Mouse (Mus musculus): Measurements from ENCODE around the gene Pla1a.

Pla1a gene

GRCm38 (mm10) chr16:38458600-38459280 is 25.8 kb upstream of the Pla1a start:
- in situ Hi-C loops (cut with MboI, MseI) = no loop called here

- in situ Hi-C loops (cut with MboI, MseI) = no loop called here
Observed at GRCm38 (mm10) chr16:38456812-38457567, 24.0 kb upstream of the Pla1a start.

GRCm38 (mm10) chr16:38455511-38456418 is 22.8 kb upstream of the Pla1a start, which contains the start of gene Cd80:
Gene Cd80 (plus strand): TSS chr16:38455561.
- in situ Hi-C loops (cut with MboI, MseI) = no loop called here

- in situ Hi-C loops (cut with MboI, MseI) = no loop called here
Observed at GRCm38 (mm10) chr16:38454533-38455254, 21.7 kb upstream of the Pla1a start.

- in situ Hi-C loops (cut with MboI, MseI) = no loop called here
Observed at GRCm38 (mm10) chr16:38453952-38454351, 21.0 kb upstream of the Pla1a start.

- in situ Hi-C loops (cut with MboI, MseI) = no loop called here
Observed at GRCm38 (mm10) chr16:38453203-38453553, 20.2 kb upstream of the Pla1a start.

GRCm38 (mm10) chr16:38452442-38453202 is 19.7 kb upstream of the Pla1a start, which contains the start of gene Adprh:
Gene Adprh (minus strand): TSS chr16:38452703.
- in situ Hi-C loops (cut with MboI, MseI) = no loop called here

- in situ Hi-C loops (cut with MboI, MseI) = no loop called here
Observed at GRCm38 (mm10) chr16:38451421-38452205, 18.7 kb upstream of the Pla1a start.

- in situ Hi-C loops (cut with MboI, MseI) = no loop called here
Observed at GRCm38 (mm10) chr16:38450707-38451106, 17.8 kb upstream of the Pla1a start.

- in situ Hi-C loops (cut with MboI, MseI) = loop anchor here (5.0 kb wide), 2 partner anchors 34 to 36 kb away; no protein-coding TSS in a partner anchor
Observed at GRCm38 (mm10) chr16:38448458-38448857, 15.5 kb upstream of the Pla1a start.

- in situ Hi-C loops (cut with MboI, MseI) = loop anchor here (5.0 kb wide), 2 partner anchors 35 kb away; no protein-coding TSS in a partner anchor
Observed at GRCm38 (mm10) chr16:38447366-38447765, 14.4 kb upstream of the Pla1a start.

GRCm38 (mm10) chr16:38446141-38446540 is 13.2 kb upstream of the Pla1a start:
- in situ Hi-C loops (cut with MboI, MseI) = loop anchor here (5.0 kb wide), 2 partner anchors 34 to 36 kb away; no protein-coding TSS in a partner anchor

GRCm38 (mm10) chr16:38445576-38445975 is 12.6 kb upstream of the Pla1a start:
- in situ Hi-C loops (cut with MboI, MseI) = loop anchor here (5.0 kb wide), 2 partner anchors 33 to 37 kb away; no protein-coding TSS in a partner anchor

- in situ Hi-C loops (cut with MboI, MseI) = loop anchor here (5.0 kb wide), 2 partner anchors 33 to 37 kb away; no protein-coding TSS in a partner anchor
Observed at GRCm38 (mm10) chr16:38445046-38445445, 12.1 kb upstream of the Pla1a start.

GRCm38 (mm10) chr16:38443721-38444464 is 10.9 kb upstream of the Pla1a start:
- in situ Hi-C loops (cut with MboI, MseI) = no loop called here

- in situ Hi-C loops (cut with MboI, MseI) = no loop called here
Observed at GRCm38 (mm10) chr16:38442216-38442615, 9.3 kb upstream of the Pla1a start.

- in situ Hi-C loops (cut with MboI, MseI) = no loop called here
Observed at GRCm38 (mm10) chr16:38441611-38442010, 8.7 kb upstream of the Pla1a start.

- in situ Hi-C loops (cut with MboI, MseI) = no loop called here
Observed at GRCm38 (mm10) chr16:38440403-38440802, 7.5 kb upstream of the Pla1a start.

- in situ Hi-C loops (cut with MboI, MseI) = no loop called here
Observed at GRCm38 (mm10) chr16:38439190-38439589, 6.2 kb upstream of the Pla1a start.
